Mouse (Mus musculus) E14TG2a.4 (cell line): ENCODE measurements around the gene Sult6b2.

Source experiments
- H3K27me3 ChIP-seq: 2 replicates; pipeline ENCODE4 v1.6.1; 2014; ENCODE audit warnings: low read length, control low read depth; ENCODE audit not compliant: insufficient read depth
- H3K36me3 ChIP-seq: 2 replicates; pipeline ENCODE4 v1.6.1; 2014; ENCODE audit warnings: low read length, control low read depth; ENCODE audit not compliant: insufficient read depth
- H3K4me1 ChIP-seq: replicated peaks from 2 replicates; pipeline ENCODE4 v1.6.1; 2014; ENCODE audit warnings: low read depth, low read length, control low read depth
- H3K4me3 ChIP-seq: replicated peaks from 2 replicates; pipeline ENCODE4 v1.5.1; 2014; ENCODE audit warnings: mild to moderate bottlenecking, low read length
- H3K9me3 ChIP-seq: 2 replicates; pipeline ENCODE4 v1.6.1; 2014; ENCODE audit warnings: low read length, control low read depth
- CTCF ChIP-seq: conservative IDR thresholded peaks from 2 replicates; pipeline ENCODE4 v1.5.1; 2014; ENCODE audit warnings: low read length
- NANOG ChIP-seq: IDR thresholded peaks from 2 replicates; pipeline ENCODE4 v1.6.1; 2014; ENCODE audit warnings: borderline replicate concordance, low read length, mixed read lengths
- POU5F1 ChIP-seq: IDR thresholded peaks from 2 replicates; pipeline ENCODE4 v1.6.1; 2014; ENCODE audit warnings: low read length, borderline replicate concordance

Sult6b2 gene

GRCm38 (mm10) chr6:142838501-142838900 is 34.2 kb upstream of the Sult6b2 start:
- Histone ChIP-seq H3K4me1 (peaks cover 6% of the 10 kb centered on the region), H3K4me3 (no peak overlapping the region), H3K27me3 (no peaks in the 10 kb centered on the region), H3K36me3 (no peaks in the 10 kb centered on the region), H3K9me3 (peaks cover 2% of the 10 kb centered on the region; the same call in 1 of the 2 replicates)
- no peak for TF ChIP-seq POU5F1
- TF ChIP-seq NANOG, result no peak
- no peak for TF ChIP-seq CTCF

- no peaks in the 10 kb centered on the region for H3K27me3 ChIP-seq
- H3K4me1 ChIP-seq, result peaks cover 12% of the 10 kb centered on the region
- H3K36me3 ChIP-seq, result no peaks in the 10 kb centered on the region
- TF ChIP-seq CTCF (no peak), NANOG (no peak), POU5F1 (no peak)
- H3K4me3 ChIP-seq, result no peak overlapping the region
- H3K9me3 ChIP-seq, result no peaks in the 10 kb centered on the region
Measured at GRCm38 (mm10) chr6:142837326-142837725, 33.0 kb upstream of the Sult6b2 start.

- TF ChIP-seq CTCF (no peak), NANOG (no peak), POU5F1 (no peak)
- Histone ChIP-seq H3K4me3 (0 out of 2 replicates have a peak overlapping the region, but pooled peaks have one; percentile 35), H3K9me3 (no peaks in the 10 kb centered on the region), H3K36me3 (0 out of 2 replicates have a peak, but pooled peaks cover 3% of the 10 kb centered on the region), H3K4me1 (peaks cover 12% of the 10 kb centered on the region), H3K27me3 (no peaks in the 10 kb centered on the region)
Measured at GRCm38 (mm10) chr6:142835726-142836125, 31.4 kb upstream of the Sult6b2 start.

GRCm38 (mm10) chr6:142834911-142835310 is 30.6 kb upstream of the Sult6b2 start:
- no peaks in the 10 kb centered on the region for H3K27me3 ChIP-seq
- peaks cover 14% of the 10 kb centered on the region for H3K4me1 ChIP-seq
- H3K36me3 ChIP-seq, result 0 out of 2 replicates have a peak, but pooled peaks cover 11% of the 10 kb centered on the region
- no peak overlapping the region for H3K4me3 ChIP-seq
- TF ChIP-seq NANOG (no peak), POU5F1 (no peak), CTCF (no peak)
- H3K9me3 ChIP-seq, result no peaks in the 10 kb centered on the region; the same call in 1 of the 2 replicates

- peaks cover 34% of the 10 kb centered on the region for H3K36me3 ChIP-seq
- TF ChIP-seq POU5F1, result no peak
- no peak for TF ChIP-seq NANOG
- no peak for TF ChIP-seq CTCF
- H3K4me1 ChIP-seq, result peaks cover 18% of the 10 kb centered on the region
- H3K27me3 ChIP-seq, result no peaks in the 10 kb centered on the region
- no peaks in the 10 kb centered on the region; the same call in 1 of the 2 replicates for H3K9me3 ChIP-seq
- no peak overlapping the region for H3K4me3 ChIP-seq
Measured at GRCm38 (mm10) chr6:142831706-142832105, 27.4 kb upstream of the Sult6b2 start.

GRCm38 (mm10) chr6:142831243-142831642 is 26.9 kb upstream of the Sult6b2 start:
- Histone ChIP-seq H3K4me3 (no peak overlapping the region), H3K36me3 (peaks cover 38% of the 10 kb centered on the region), H3K9me3 (no peaks in the 10 kb centered on the region; the same call in 1 of the 2 replicates), H3K4me1 (peaks cover 18% of the 10 kb centered on the region), H3K27me3 (no peaks in the 10 kb centered on the region)
- TF ChIP-seq POU5F1 (no peak), NANOG (no peak), CTCF (no peak)

GRCm38 (mm10) chr6:142830221-142830620 is 25.9 kb upstream of the Sult6b2 start:
- H3K4me1 ChIP-seq, result peaks cover 12% of the 10 kb centered on the region
- no peak overlapping the region for H3K4me3 ChIP-seq
- TF ChIP-seq NANOG (no peak), CTCF (no peak), POU5F1 (no peak)
- H3K36me3 ChIP-seq, result peaks cover 38% of the 10 kb centered on the region
- no peaks in the 10 kb centered on the region for H3K27me3 ChIP-seq
- no peaks in the 10 kb centered on the region; the same call in 1 of the 2 replicates for H3K9me3 ChIP-seq

- 0 out of 2 replicates have a peak, but pooled peaks cover 6% of the 10 kb centered on the region for H3K4me1 ChIP-seq
- no peaks in the 10 kb centered on the region; the same call in 1 of the 2 replicates for H3K9me3 ChIP-seq
- TF ChIP-seq CTCF, result no peak
- H3K4me3 ChIP-seq, result no peak overlapping the region
- peaks cover 32% of the 10 kb centered on the region for H3K36me3 ChIP-seq
- H3K27me3 ChIP-seq, result no peaks in the 10 kb centered on the region
Measured at GRCm38 (mm10) chr6:142825449-142825848, 21.1 kb upstream of the Sult6b2 start.
